Mouse (Mus musculus): Measurements from ENCODE around the gene Iqch.

- TF ChIP-seq TAL1 (IDR thresholded peaks at IDR 0.05; ENCODE audit: low read length): no peak
- no peak for TF ChIP-seq GATA1 (IDR thresholded peaks at IDR 0.05; ENCODE audit: low read length)
Observed at GRCm38 (mm10) chr9:63602043-63602939, at the start of gene Iqch, which contains the start of gene Aagab.

Measured in erythroblast, embryonic 14.5 days (primary cell).